Mouse (Mus musculus): ENCODE results near the gene M1ap. TPM values are rescaled to one million over a fixed set of nuclear protein-coding genes. Genes with fewer than 3 reads are reported as not detected.

The M1ap gene
- polyA plus RNA-seq (2014; fragmentation: Illumina TruSeq; extraction: RNeasy Lipid Tissue Mini Kit (QIAGEN cat#74804); ENCODE audit: low read depth, low replicate concordance), result 0.22 TPM

GRCm38 (mm10) chr6:82946651-82947050 lies at the start of gene M1ap:
Gene M1ap, plus strand, starts transcription at chr6:82946902.

DNA sequence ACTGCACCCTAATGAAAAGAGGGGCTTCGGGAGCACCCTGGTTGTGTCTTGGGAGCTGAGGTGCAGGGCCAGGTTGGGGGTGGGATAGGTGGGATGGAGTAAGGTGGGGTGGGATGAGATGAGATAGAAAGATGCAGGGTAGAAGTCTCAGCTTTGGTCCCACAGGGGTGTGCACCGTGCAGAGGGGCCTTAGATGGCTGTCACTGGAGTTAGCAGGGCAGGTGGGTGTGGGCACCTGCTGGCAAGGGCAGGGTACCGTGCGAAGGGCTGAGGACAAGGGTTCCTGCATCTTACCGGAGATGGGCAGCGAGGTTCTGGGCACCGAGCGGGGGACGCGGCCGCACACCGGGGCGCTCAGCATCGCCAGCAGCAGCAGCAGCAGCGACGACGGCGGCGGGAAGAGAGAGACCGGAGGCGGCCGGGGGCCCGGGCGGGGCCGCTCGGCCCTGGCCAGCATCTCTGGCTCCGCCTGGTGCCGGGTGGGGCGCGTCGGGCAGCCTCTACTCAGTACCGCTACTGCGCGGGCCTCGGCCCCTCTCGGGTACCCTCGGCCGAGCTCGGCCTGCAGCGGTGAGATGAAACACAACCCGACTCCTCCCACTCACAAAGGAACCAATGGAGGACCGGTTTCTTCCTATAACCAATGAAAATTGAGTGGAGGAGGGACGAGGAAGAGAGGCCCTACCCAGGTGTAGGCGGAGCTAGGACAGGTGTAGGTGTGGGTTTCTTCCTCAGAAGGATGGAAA lies 7.4 kb upstream of the M1ap start, which contains the start of gene Sema4f:
Gene Sema4f, minus strand, starts transcription at position 603 of the 746 bp plus-strand sequence.

DNA sequence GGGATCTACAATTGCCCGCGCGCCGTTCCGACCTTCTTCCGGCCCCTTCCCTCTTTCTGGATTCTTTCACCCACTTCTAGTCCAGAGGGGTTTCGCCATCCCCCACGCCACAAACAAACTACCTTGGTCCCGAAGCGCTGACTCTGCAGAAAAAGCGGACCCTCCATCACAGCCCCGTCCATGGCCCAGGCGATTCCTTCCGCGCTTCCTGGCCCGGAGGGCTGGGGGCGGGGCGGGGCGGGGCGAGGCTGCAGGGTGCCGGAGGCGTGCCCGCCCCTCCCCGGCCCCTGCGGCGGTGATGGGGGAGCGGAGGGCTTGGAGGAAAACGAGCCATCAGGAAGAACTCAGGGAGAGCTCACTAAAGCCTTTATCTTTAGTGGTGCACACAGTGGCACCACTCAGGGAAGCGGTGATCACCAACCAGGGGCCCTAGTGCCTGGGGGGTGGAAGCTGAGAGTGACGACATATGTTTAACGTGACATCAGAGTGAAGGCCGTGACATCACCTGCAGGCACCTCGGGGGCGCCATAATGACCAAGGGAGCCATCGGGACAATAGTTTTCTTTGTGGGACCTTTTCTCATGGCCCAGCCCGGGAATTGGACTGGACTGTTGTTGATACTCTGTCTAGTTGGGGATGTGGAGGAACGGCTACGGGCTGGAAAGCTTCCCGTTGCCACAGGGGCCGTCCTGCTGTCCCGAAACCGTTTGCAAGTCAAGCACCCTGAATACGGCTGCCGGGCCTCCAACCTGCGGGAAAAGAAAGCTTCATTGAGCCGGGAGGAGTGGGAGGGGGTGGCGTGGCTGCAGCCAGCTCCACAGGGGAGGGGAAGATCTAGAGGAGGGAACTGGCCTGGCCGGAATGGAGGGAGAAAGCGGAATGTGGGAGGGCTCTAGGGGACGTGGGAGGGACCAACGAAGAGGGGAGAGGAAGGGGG lies 86.8 kb downstream of the M1ap start, which contains the start of the genes Dok1 and Loxl3:
Gene Dok1, minus strand, starts transcription at position 223 of the 937 bp plus-strand sequence.
Gene Loxl3, plus strand, starts transcription at position 925 of the 937 bp plus-strand sequence.

DNA sequence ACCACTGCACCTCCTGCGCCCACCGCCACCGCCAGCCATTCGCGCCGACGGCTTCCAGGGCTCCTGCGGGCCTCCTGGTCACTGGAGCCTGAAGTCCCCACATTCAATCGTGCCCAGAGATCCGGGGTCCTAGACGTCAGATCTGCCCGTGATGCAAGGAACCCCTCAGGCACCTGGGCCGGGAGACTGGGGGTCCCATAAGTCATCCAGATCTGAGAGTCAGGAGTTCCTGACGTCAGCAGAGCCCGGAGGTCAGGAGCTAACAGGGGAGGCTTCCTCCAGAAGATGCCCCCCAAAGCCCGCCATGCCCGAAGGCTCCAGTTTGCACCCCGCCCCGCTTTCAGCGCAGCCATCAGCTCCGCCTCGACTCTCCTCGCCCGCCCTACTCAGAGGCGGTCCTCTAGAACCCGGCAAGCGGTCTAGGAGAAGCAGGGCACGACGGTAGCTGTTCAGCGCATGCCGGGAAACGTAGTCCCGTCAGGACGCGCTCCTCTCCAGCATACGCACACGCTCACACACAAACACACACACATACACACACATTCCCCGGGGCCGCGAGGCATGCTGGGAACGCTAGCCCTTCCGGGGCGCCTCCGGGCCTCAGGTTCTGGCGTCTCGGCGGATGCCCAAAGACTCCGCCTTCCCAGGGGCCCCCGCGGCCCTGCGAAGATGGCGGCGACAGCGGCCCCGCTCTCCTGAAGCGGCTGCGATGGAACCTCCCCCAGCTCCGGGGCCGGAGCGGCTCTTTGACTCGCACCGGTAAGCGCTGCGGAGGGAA lies 107.6 kb downstream of the M1ap start, which contains the start of gene Aup1:
Gene Aup1, plus strand, starts transcription at position 448 of the 778 bp plus-strand sequence.

DNA sequence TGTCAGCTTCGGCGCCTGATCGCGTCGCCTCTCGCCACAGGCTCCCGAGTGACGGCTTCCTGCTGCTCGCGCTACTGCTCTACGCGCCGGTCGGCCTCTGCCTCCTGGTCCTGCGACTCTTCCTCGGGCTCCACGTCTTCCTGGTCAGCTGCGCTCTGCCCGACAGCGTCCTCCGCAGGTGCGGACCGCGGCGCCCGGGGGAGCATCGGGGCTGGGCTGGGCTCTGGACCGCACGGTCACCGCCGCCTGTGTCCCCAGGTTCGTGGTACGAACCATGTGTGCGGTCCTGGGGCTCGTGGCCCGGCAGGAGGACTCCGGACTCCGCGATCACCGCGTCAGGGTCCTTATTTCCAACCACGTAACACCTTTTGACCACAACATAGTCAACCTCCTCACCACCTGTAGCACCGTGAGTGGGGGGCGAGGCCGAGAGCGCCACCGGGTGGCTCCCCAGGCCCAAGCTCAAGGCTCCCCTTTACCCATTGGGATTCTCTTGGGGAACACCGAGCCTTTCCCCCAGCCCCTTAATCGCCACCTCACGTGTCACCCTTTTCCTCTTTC lies 108.2 kb downstream of the M1ap start, which contains the start of gene Htra2:
Gene Htra2, minus strand, starts transcription at position 403 of the 561 bp plus-strand sequence.

DNA sequence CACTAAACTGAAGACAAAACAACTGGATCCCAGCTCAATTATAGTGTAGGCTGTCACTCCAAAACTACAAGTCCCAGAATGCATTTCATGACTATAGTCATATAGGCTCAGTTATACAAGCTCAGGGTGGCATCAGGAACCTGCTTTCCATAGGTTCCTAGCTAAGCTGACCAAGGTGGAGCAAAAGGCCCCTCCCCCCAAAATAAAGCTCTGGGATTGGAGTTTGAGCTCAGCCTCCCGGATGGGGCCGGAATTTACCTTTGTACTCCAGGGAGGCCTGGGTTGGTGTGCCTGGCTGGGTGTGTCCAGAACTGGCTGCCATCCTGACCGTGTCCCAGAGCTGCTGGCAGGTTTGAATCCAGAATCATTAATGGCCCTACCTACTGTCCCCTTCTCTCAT lies 111.1 kb downstream of the M1ap start, which contains the start of gene Dqx1:
Gene Dqx1, plus strand, starts transcription at position 55 of the 400 bp plus-strand sequence.

DNA sequence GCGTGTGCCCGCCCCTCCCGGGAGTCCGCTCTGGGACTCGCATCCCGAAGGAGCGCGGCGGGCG lies 123.4 kb downstream of the M1ap start, which contains the start of gene Tlx2:
Gene Tlx2, minus strand, starts transcription at position 47 of the 64 bp plus-strand sequence.

DNA sequence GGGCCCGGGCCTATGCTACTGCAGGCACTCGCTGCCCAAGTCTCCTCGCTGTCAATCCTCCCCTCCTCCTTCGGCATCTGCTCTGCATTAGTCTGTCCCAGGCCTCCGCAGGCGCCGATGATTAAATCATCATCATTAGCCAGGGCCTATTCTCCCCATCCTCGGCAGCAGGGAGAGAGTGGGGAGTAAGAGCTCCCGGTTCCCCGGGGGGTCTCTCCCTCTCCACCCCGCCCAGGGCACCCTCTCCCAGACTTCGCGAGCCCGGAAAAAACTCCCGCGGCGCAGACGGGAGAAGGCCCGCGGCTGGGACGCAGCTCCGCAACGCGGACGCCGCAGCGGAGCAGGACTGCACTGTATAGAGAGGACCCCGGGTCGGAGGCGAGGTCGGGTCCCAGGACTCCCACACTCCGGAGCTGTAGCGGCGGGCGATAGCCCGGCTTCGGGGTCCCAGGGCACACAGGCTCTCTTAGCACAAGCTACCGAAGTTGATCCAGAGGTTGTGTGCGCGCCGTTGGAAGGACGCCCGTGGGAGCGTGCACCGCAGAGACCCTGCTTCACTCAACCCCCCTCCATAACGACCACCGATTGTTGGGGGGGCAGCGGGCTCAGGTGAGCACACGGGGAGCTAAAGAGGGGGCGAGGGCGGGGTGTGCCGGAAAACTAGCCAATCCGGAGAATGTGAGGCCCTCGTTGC lies 131.1 kb downstream of the M1ap start, which contains the start of gene Pcgf1:
Gene Pcgf1, plus strand, starts transcription at position 240 of the 694 bp plus-strand sequence.

Other genes with a start within 250 kb of the M1ap start
- 110 TPM for gene Pole4, start 241.5 kb upstream of the M1ap start, polyA plus RNA-seq (2014; fragmentation: Illumina TruSeq; extraction: RNeasy Lipid Tissue Mini Kit (QIAGEN cat#74804); ENCODE audit: low read depth, low replicate concordance)
- gene Hk2, start 172.4 kb upstream of the M1ap start, polyA plus RNA-seq (2014; fragmentation: Illumina TruSeq; extraction: RNeasy Lipid Tissue Mini Kit (QIAGEN cat#74804); ENCODE audit: low read depth, low replicate concordance), result 106 TPM
- gene Sema4f, start 7.1 kb upstream of the M1ap start, polyA plus RNA-seq (2014; fragmentation: Illumina TruSeq; extraction: RNeasy Lipid Tissue Mini Kit (QIAGEN cat#74804); ENCODE audit: low read depth, low replicate concordance), result not detected
- gene Dok1, start 86.6 kb downstream of the M1ap start, polyA plus RNA-seq (2014; fragmentation: Illumina TruSeq; extraction: RNeasy Lipid Tissue Mini Kit (QIAGEN cat#74804); ENCODE audit: low read depth, low replicate concordance), result 0.41 TPM
- gene Loxl3, start 87.3 kb downstream of the M1ap start, polyA plus RNA-seq (2014; fragmentation: Illumina TruSeq; extraction: RNeasy Lipid Tissue Mini Kit (QIAGEN cat#74804); ENCODE audit: low read depth, low replicate concordance), result 1.3 TPM
- gene Aup1, start 107.6 kb downstream of the M1ap start, polyA plus RNA-seq (2014; fragmentation: Illumina TruSeq; extraction: RNeasy Lipid Tissue Mini Kit (QIAGEN cat#74804); ENCODE audit: low read depth, low replicate concordance), result 19.9 TPM
- gene Htra2, start 108.4 kb downstream of the M1ap start, polyA plus RNA-seq (2014; fragmentation: Illumina TruSeq; extraction: RNeasy Lipid Tissue Mini Kit (QIAGEN cat#74804); ENCODE audit: low read depth, low replicate concordance), result 3.1 TPM
- 3.0 TPM for gene Dqx1, start 110.9 kb downstream of the M1ap start, polyA plus RNA-seq (2014; fragmentation: Illumina TruSeq; extraction: RNeasy Lipid Tissue Mini Kit (QIAGEN cat#74804); ENCODE audit: low read depth, low replicate concordance)
- gene Tlx2, start 123.4 kb downstream of the M1ap start, polyA plus RNA-seq (2014; fragmentation: Illumina TruSeq; extraction: RNeasy Lipid Tissue Mini Kit (QIAGEN cat#74804); ENCODE audit: low read depth, low replicate concordance), result not detected
- gene Pcgf1, start 131.0 kb downstream of the M1ap start, polyA plus RNA-seq (2014; fragmentation: Illumina TruSeq; extraction: RNeasy Lipid Tissue Mini Kit (QIAGEN cat#74804); ENCODE audit: low read depth, low replicate concordance), result 5.8 TPM
- not detected for gene Lbx2, start 139.5 kb downstream of the M1ap start, polyA plus RNA-seq (2014; fragmentation: Illumina TruSeq; extraction: RNeasy Lipid Tissue Mini Kit (QIAGEN cat#74804); ENCODE audit: low read depth, low replicate concordance)
- gene Ccdc142, start 154.7 kb downstream of the M1ap start, polyA plus RNA-seq (2014; fragmentation: Illumina TruSeq; extraction: RNeasy Lipid Tissue Mini Kit (QIAGEN cat#74804); ENCODE audit: low read depth, low replicate concordance), result not detected
- gene Gm42688, start 154.7 kb downstream of the M1ap start, polyA plus RNA-seq (2014; fragmentation: Illumina TruSeq; extraction: RNeasy Lipid Tissue Mini Kit (QIAGEN cat#74804); ENCODE audit: low read depth, low replicate concordance), result 1.2 TPM
- 22.0 TPM for gene Mrpl53, start 162.1 kb downstream of the M1ap start, polyA plus RNA-seq (2014; fragmentation: Illumina TruSeq; extraction: RNeasy Lipid Tissue Mini Kit (QIAGEN cat#74804); ENCODE audit: low read depth, low replicate concordance)
- 2.2 TPM for gene Mogs, start 168.6 kb downstream of the M1ap start, polyA plus RNA-seq (2014; fragmentation: Illumina TruSeq; extraction: RNeasy Lipid Tissue Mini Kit (QIAGEN cat#74804); ENCODE audit: low read depth, low replicate concordance)
- 11.9 TPM for gene Wbp1, start 174.7 kb downstream of the M1ap start, polyA plus RNA-seq (2014; fragmentation: Illumina TruSeq; extraction: RNeasy Lipid Tissue Mini Kit (QIAGEN cat#74804); ENCODE audit: low read depth, low replicate concordance)
- gene Ino80b, start 178.5 kb downstream of the M1ap start, polyA plus RNA-seq (2014; fragmentation: Illumina TruSeq; extraction: RNeasy Lipid Tissue Mini Kit (QIAGEN cat#74804); ENCODE audit: low read depth, low replicate concordance), result not detected
- 0.28 TPM for gene Rtkn, start 188.6 kb downstream of the M1ap start, polyA plus RNA-seq (2014; fragmentation: Illumina TruSeq; extraction: RNeasy Lipid Tissue Mini Kit (QIAGEN cat#74804); ENCODE audit: low read depth, low replicate concordance)
- 0.35 TPM for gene Wdr54, start 209.5 kb downstream of the M1ap start, polyA plus RNA-seq (2014; fragmentation: Illumina TruSeq; extraction: RNeasy Lipid Tissue Mini Kit (QIAGEN cat#74804); ENCODE audit: low read depth, low replicate concordance)
- not detected for gene 1700003E16Rik, start 209.5 kb downstream of the M1ap start, polyA plus RNA-seq (2014; fragmentation: Illumina TruSeq; extraction: RNeasy Lipid Tissue Mini Kit (QIAGEN cat#74804); ENCODE audit: low read depth, low replicate concordance)
- gene Dctn1, start 219.0 kb downstream of the M1ap start, polyA plus RNA-seq (2014; fragmentation: Illumina TruSeq; extraction: RNeasy Lipid Tissue Mini Kit (QIAGEN cat#74804); ENCODE audit: low read depth, low replicate concordance), result 19.5 TPM